21 mouse cellular contexts compared by ENCODE assay signal in genomic region chr17:27751314-27752202, GRCm38 (mm10). TPM values are rescaled to one million over a fixed set of nuclear protein-coding genes. Genes with fewer than 3 reads are reported as not detected.
DNase-seq lines count a peak whose midpoint lies in the region; ATAC-seq and TF ChIP-seq lines count a peak whose summit lies in the region.
"Had no signal": no experiment of that assay in that cellular context is flagged by ENCODE, and none has a peak within 500 bp of the region (broad histone marks: within the 10 kb centered on the region; RNA-seq: fewer than 3 reads in every experiment).

No protein-coding gene starts in this region.

- H3K9ac ChIP-seq in forebrain, embryonic 11.5 days (ENCODE audit: low read length) = no peak overlapping the region
- H3K9ac ChIP-seq in forebrain, embryonic 15.5 days (replicated peaks) = no peak overlapping the region
- H3K9ac ChIP-seq in lung, postnatal 0 days (replicated peaks; ENCODE audit: low read depth) = no peak overlapping the region
- H3K9ac ChIP-seq: forebrain, postnatal 0 days; heart, embryonic 12.5 days; hindbrain, embryonic 15.5 days; lung, embryonic 15.5 days had no signal

- no peak for TF ChIP-seq EP300 in lung, postnatal 0 days (IDR thresholded peaks at IDR 0.05)

- H3K27ac ChIP-seq in forebrain, embryonic 11.5 days (ENCODE audit: low read depth, low read length) = no peak overlapping the region
- no peak overlapping the region for H3K27ac ChIP-seq in forebrain, embryonic 15.5 days (replicated peaks)
- no peak overlapping the region for H3K27ac ChIP-seq in lung, postnatal 0 days (ENCODE audit: low read length)
- H3K27ac ChIP-seq: hindbrain, embryonic 15.5 days; limb, embryonic 10.5 days; lung, embryonic 15.5 days had no signal

- H3K27me3 ChIP-seq in forebrain, embryonic 11.5 days (ENCODE audit: control insufficient read depth, insufficient read depth, low read length) = no peaks in the 10 kb centered on the region
- H3K27me3 ChIP-seq in forebrain, embryonic 15.5 days = no peaks in the 10 kb centered on the region
- no peaks in the 10 kb centered on the region for H3K27me3 ChIP-seq in lung, postnatal 0 days (replicated peaks; ENCODE audit: insufficient read depth, low read length)
- H3K27me3 ChIP-seq: heart, embryonic 12.5 days; hindbrain, embryonic 15.5 days; lung, embryonic 15.5 days had no signal

- H3K36me3 ChIP-seq in forebrain, embryonic 11.5 days (ENCODE audit: control insufficient read depth, insufficient read depth, low read length) = no peaks in the 10 kb centered on the region
- H3K36me3 ChIP-seq in forebrain, embryonic 15.5 days = no peaks in the 10 kb centered on the region
- no peaks in the 10 kb centered on the region for H3K36me3 ChIP-seq in lung, postnatal 0 days (ENCODE audit: insufficient read depth, low read length)
- H3K36me3 ChIP-seq: hindbrain, embryonic 15.5 days had no signal

- DNase-seq in forebrain, embryonic 11.5 days (ENCODE audit: low spot score) = peak; percentile 44
- DNase-seq in lung, postnatal 0 days (ENCODE audit: low spot score) = peak; percentile 31
- no peak for DNase-seq in lung, postnatal 14 days
- peak; percentile 77 for DNase-seq in cerebellum, adult 9-10 months
- DNase-seq in cerebellum, postnatal 36 days = peak; percentile 40 to 59
- no peak for DNase-seq in T-cell, adult 2 months (ENCODE audit: low spot score)
- DNase-seq: adrenal gland, postnatal 36 days; forebrain, postnatal 0 days; heart, postnatal 36 days; midbrain, embryonic 14.5 days; thymus, adult 18-20 months had no signal

- no peak overlapping the region for H3K4me3 ChIP-seq in forebrain, embryonic 11.5 days (ENCODE audit: low read depth, low read length)
- H3K4me3 ChIP-seq in forebrain, embryonic 15.5 days = no peak overlapping the region
- no peak overlapping the region for H3K4me3 ChIP-seq in lung, postnatal 0 days (ENCODE audit: low read depth, low read length)
- H3K4me3 ChIP-seq: erythroblast, embryonic 14.5 days; heart, embryonic 12.5 days; hindbrain, embryonic 15.5 days; limb, embryonic 10.5 days; lung, embryonic 15.5 days had no signal

- H3K4me1 ChIP-seq in forebrain, embryonic 11.5 days (replicated peaks; ENCODE audit: control insufficient read depth, insufficient read depth, low read length) = no peaks in the 10 kb centered on the region
- no peaks in the 10 kb centered on the region for H3K4me1 ChIP-seq in forebrain, embryonic 15.5 days
- H3K4me1 ChIP-seq in lung, postnatal 0 days (ENCODE audit: insufficient read depth, low read depth, low read length) = no peaks in the 10 kb centered on the region
- H3K4me1 ChIP-seq: lung, embryonic 15.5 days had no signal

- H3K4me2 ChIP-seq in forebrain, embryonic 11.5 days (ENCODE audit: low read depth, low read length, severe bottlenecking) = no peak overlapping the region
- no peak overlapping the region for H3K4me2 ChIP-seq in forebrain, embryonic 15.5 days (replicated peaks)
- H3K4me2 ChIP-seq in lung, postnatal 0 days (replicated peaks; ENCODE audit: low read depth, low read length) = no peak overlapping the region
- H3K4me2 ChIP-seq: heart, embryonic 12.5 days; hindbrain, embryonic 15.5 days; liver, embryonic 11.5 days; lung, embryonic 15.5 days had no signal

- no peak for TF ChIP-seq CTCF in lung, postnatal 0 days (IDR thresholded peaks at IDR 0.05)

- no peaks in the 10 kb centered on the region for H3K9me3 ChIP-seq in forebrain, embryonic 11.5 days (ENCODE audit: control insufficient read depth, low read length)
- no peaks in the 10 kb centered on the region for H3K9me3 ChIP-seq in forebrain, embryonic 15.5 days
- H3K9me3 ChIP-seq in lung, postnatal 0 days (ENCODE audit: low read length) = no peaks in the 10 kb centered on the region
- H3K9me3 ChIP-seq: heart, embryonic 12.5 days; hindbrain, embryonic 15.5 days; limb, embryonic 10.5 days; lung, embryonic 15.5 days had no signal

- no peak for ATAC-seq in forebrain, embryonic 11.5 days (replicated peaks; ENCODE audit: low FRiP score)
- no peak for ATAC-seq in forebrain, embryonic 15.5 days (replicated peaks)
- ATAC-seq in lung, postnatal 0 days = peak; percentile 47
- ATAC-seq: activated CD4-positive, CD25-positive, alpha-beta regulatory T cell, adult 4 months; forebrain, postnatal 0 days; intestine, embryonic 16.5 days had no signal

- WGBS in forebrain, embryonic 11.5 days = 93% methylated on average over 8 of the region's 8 CpGs
- WGBS in forebrain, embryonic 15.5 days = 90% methylated on average over 8 of the region's 8 CpGs
- WGBS in lung, postnatal 0 days = 76% methylated on average over 8 of the region's 8 CpGs

RNA-seq across cellular contexts. Expression of gene Spdef, which starts 22.8 kb away (rescaled TPM):
- polyA plus RNA-seq in forebrain, embryonic 11.5 days (2014; fragmentation: Nextera tagmentation; extraction: Ambion mirVana) = 0.15 TPM in 1 of 2 replicates, not detected in the other
- polyA plus RNA-seq in forebrain, embryonic 15.5 days (2015; fragmentation: Nextera tagmentation; extraction: Ambion mirVana) = 0.49 and 0.51 TPM in 2 replicates
- polyA plus RNA-seq in lung, postnatal 0 days (2015; fragmentation: Nextera tagmentation; extraction: Ambion mirVana) = 1.0 and 1.2 TPM in 2 replicates
- polyA plus RNA-seq: C2C12; erythroblast, embryonic 14.5 days; liver, embryonic 11.5 days had no signal

Comparison
In these comparisons a context has a peak if more than half of its experiments do, and no peak if none do; other contexts are left out.
1. DNase-seq: peak in forebrain, embryonic 11.5 days (single experiment), lung, postnatal 0 days (single experiment), cerebellum, adult 9-10 months (single experiment) and cerebellum, postnatal 36 days (2 of 2); none in lung, postnatal 14 days (single experiment) and T-cell, adult 2 months (single experiment).